Mouse (Mus musculus): ENCODE measurements at regions not wholly inside any gene's neighbourhood (a gene's known extent, or its start where the extent isn't known, plus 50 kb on each side); places are given as distances from the start of the nearest gene placed in this dataset.

- no peak for DNase-seq (ENCODE audit: low spot score)
Measured at GRCm38 (mm10) chr3:21822675-21823074, 253.8 kb upstream of the Tbl1xr1 start.

GRCm38 (mm10) chr3:21823331-21823730 lies 253.1 kb upstream of the Tbl1xr1 start:
- DNase-seq (ENCODE audit: low spot score) = no peak

DNA sequence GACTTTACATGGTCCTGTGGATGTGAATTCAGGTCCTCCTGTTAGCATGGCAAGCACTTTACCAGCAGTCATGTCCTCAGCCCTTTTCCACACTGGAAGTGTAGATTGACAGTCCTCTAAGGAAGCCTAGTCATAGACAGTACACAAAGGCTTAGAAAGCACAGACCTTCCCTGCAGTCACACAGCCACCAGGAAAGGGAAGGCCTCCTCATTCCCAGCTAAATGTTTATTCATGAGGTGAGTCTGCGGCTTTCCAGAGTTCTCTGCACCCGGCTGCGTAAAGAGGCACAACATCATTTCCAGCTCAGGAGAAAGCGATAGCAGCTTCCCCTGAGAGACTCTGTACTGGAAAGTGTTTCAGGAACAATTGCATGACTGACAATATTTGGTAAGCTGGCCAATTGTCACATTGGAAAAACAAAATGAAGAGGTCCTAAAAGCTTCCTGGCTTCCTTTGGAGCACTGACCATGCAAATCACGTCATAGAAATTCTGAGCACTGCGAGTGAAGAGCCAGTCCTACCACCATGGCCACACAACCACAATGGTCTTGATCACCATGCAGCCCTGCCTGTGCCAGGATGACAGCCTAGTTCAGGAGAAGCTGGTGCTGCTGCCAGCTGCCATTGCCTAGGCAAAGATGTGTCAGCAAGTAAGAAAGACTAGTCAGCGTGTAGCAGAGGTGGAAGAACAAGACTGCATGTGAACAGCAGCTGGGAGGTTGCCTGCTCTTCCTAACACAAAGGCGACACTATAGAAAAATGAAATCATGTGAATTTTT lies 252.2 kb upstream of the Tbl1xr1 start:
- no peak for DNase-seq (ENCODE audit: low spot score)

- no peak for DNase-seq (ENCODE audit: low spot score)
Measured at GRCm38 (mm10) chr3:21824913-21825610, 251.4 kb upstream of the Tbl1xr1 start.

GRCm38 (mm10) chr3:21827656-21828055 lies 248.8 kb upstream of the Tbl1xr1 start:
- no peak for DNase-seq (ENCODE audit: low spot score)

DNA sequence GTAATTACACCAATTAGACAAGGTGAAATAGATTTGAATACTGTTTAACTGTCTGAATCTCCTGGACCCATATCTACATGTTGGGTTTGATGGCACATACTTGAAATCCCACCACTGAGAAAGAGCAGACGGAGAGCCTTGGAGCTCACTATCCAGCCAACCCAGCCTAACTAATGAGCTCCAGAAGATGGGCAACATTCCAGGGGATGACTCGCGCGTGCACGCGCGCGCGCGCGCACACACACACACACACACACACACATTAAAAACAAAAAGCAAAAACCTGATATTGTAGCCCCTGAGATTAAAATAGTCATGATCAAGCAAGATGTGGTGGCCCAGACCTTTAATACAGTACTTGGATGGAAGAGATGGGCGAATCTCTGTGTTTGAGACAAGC lies 243.3 kb upstream of the Tbl1xr1 start:
- no peak for DNase-seq (ENCODE audit: low spot score)

GRCm38 (mm10) chr3:21835526-21835925 lies 240.9 kb upstream of the Tbl1xr1 start:
- DNase-seq (ENCODE audit: low spot score) = no peak

DNA sequence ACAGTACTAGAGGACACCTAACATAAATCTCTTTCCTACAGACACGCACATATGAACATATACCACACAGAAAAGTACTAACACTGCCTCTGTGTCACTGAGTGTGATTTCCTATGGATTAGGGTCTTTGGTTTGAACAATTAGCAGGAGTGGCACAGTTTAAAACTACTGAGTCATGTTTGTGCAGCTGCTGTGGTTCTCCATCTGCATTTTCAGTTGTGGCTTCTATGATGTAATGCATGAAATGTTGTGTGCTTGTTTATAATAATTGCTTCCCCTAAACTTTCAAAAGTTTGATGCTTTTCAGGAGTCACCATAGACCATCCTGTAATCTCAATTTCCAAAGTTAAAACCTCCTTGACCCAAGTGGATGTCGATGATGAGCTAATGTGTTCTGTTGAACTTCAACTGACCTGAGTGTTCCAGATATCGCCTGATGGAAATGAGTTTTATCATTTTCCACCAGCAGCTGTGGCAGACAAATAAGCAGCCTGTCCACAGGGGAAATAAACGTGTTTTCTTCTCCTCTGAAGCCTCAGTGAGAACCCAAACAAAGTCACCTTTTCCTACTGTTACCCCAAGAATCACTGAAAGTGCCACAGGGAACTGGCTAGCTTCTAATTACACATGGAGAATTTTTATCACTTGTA lies 239.0 kb upstream of the Tbl1xr1 start:
- no peak for DNase-seq (ENCODE audit: low spot score)

- DNase-seq (ENCODE audit: low spot score) = no peak
Measured at GRCm38 (mm10) chr3:21840751-21841488, 235.5 kb upstream of the Tbl1xr1 start.

DNA sequence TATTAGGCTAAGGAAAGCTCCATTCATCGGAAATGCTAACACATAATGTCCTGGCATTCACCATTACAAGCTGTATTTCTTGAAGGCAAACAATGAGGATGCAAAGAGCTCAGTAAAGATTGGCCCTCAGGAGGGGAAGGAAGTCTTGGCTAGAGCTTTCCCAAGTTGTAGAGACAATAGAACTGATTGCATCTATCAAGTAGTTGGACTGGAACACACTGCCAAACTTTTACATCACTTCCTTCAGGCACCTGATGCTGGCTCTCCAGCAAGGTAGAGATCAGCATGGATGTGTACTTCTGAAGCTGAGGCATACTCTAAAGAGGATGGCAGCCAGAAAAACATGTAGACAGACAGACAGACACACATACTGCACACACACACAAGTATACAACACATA lies 234.9 kb upstream of the Tbl1xr1 start:
- no peak for DNase-seq (ENCODE audit: low spot score)

DNA sequence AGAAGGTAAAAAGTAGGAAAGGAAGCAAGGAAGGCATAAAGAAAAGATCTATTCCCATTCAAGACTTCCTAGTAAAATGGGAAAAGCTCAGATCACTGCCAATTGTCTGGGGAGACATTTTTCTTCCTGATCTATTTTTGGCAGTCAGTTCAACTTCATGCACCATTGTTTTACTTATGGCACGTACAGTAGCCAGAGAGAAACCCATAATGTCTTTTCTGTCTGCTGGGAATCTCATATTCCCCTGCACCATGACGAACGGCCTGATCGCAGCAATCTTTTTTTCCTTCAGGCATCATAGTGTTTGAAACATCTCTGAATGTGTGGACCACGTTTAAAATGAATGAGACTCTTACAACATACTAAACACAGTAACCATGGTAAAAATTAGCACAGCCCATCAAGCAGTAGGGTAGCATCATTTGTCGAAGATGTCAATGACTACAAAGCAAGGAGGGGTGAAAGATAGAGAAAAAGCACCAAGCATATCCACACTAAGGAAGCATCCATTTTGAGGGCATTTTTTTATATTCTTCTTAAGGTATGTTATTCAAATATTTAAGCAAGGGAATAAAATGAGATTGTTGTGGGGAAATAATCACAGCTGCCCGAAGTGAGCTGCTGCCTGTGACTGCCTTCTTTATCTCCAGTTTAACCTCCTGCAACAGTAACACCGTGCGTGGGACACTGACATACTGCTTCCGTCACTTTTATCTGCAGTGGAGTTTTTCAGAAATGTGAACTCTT lies 233.7 kb upstream of the Tbl1xr1 start:
- DNase-seq (ENCODE audit: low spot score) = no peak

GRCm38 (mm10) chr3:21843292-21843852 lies 233.1 kb upstream of the Tbl1xr1 start:
- DNase-seq (ENCODE audit: low spot score) = no peak

- no peak for DNase-seq (ENCODE audit: low spot score)
Measured at GRCm38 (mm10) chr3:21849831-21850230, 226.6 kb upstream of the Tbl1xr1 start.

DNA sequence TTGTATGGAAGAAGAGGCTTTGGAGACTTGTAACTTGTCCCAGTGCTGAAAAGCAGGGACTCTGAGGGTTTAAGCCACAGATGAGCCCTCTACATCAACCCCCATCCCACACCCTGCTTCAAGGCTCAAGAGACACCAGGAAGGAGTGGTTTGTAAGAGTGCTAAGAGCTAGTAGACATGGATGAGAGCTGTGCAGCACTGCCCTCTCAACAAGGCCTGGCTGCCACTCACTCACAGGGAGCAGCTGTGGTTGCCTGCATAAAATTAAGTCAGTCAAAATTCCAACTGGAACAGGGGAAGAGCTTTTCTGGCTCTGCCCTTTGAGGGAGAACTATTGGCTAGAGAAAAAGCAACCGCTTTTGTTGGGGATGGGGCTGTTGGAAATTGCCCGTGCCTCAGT lies 225.5 kb upstream of the Tbl1xr1 start:
- DNase-seq (ENCODE audit: low spot score) = no peak

- DNase-seq (ENCODE audit: low spot score) = no peak
Measured at GRCm38 (mm10) chr3:21854340-21854739, 222.1 kb upstream of the Tbl1xr1 start.

DNA sequence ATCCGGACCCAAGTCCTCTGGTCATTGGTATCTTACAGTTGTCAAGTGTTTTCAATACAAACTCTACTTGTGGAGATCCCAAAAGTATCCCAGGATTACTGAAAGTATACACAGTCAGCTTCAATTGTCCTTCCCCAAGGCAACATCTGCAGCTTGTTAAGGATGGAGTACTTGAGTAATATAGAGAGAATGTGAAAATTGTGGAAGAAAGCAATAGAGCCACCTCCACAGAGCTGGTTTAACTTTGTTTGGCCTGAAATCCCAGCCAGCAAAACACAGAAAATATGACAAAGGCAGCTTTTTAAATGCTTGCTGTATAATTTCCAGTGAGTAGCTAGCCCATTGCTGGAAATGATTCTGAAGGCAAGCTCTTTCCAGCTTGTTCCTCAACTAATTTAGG lies 217.0 kb upstream of the Tbl1xr1 start:
- no peak for DNase-seq (ENCODE audit: low spot score)

- peak; percentile 4 for DNase-seq (ENCODE audit: low spot score)
Measured at GRCm38 (mm10) chr3:21860915-21861635, 215.4 kb upstream of the Tbl1xr1 start.

- DNase-seq (ENCODE audit: low spot score) = no peak
Measured at GRCm38 (mm10) chr3:21861636-21861970, 214.8 kb upstream of the Tbl1xr1 start.

GRCm38 (mm10) chr3:21864391-21864790 lies 212.1 kb upstream of the Tbl1xr1 start:
- no peak for DNase-seq (ENCODE audit: low spot score)

- DNase-seq (ENCODE audit: low spot score) = no peak
Measured at GRCm38 (mm10) chr3:21865856-21866255, 210.6 kb upstream of the Tbl1xr1 start.

GRCm38 (mm10) chr3:21878396-21878795 lies 198.1 kb upstream of the Tbl1xr1 start:
- DNase-seq (ENCODE audit: low spot score) = no peak
